Mouse (Mus musculus) G1E (cell line): Measurements from ENCODE around the gene Surf2.

Experiments
- CTCF ChIP-seq: IDR thresholded peaks from 2 replicates; pipeline ENCODE4 v1.5.1; 2012; ENCODE audit warnings: low read depth, low read length, inconsistent platforms, mixed read lengths
- GATA1 ChIP-seq: IDR thresholded peaks from 2 replicates; pipeline ENCODE4 v1.6.1; 2012; ENCODE audit warnings: borderline replicate concordance, low read length, inconsistent platforms, mixed read lengths

DNA sequence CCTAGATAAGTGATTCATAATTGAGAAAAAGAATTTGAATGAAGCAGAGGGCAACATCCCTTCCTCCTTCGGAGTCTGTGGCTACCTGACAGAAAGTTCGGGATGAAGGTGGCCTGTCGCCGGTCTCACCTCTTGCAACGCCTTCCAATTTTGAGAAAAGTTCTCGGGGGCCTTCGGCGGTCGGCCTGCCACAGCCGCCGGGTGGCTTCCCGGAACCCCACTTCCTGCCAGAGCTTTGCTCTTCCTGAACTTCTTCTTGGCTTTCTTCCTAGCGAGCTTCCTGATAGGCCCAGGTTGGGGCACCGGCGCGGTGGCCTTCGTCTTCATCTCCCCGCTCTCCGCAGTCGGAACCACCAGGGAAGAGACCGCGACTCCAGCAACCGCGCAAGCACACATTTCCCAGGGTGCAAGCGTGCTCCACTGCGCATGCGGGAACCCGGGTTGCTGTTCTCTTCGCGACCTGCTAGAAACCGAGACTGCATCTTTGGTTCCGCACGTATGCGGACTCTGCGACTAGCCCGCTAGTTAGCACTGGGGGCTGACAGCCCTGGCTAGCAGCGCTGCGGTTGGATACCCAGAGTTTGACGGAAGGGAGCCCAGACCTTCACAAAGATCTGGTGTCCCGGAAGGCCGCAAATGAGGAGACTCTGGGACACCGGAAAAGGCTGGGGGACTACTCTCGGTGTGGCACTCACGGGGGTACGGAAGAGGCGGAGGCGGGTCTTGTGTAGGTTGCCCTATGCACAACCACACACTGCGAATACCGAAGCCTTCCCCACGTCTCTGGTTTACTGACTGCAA lies 48.0 kb downstream of the Surf2 start, which contains the start of gene Rexo4:
- TF ChIP-seq GATA1, result no peak
- no peak for TF ChIP-seq CTCF
